Mouse (Mus musculus) thymus, adult 2 months (tissue): ENCODE data around the gene Bphl.

Experiments
- CTCF ChIP-seq: fragments of 200-500 bp; IDR thresholded peaks from 2 replicates; pipeline ENCODE4 v1.5.1; 2012; ENCODE audit warnings: mild to moderate bottlenecking, control low read depth, low read length, moderate library complexity, borderline replicate concordance; ENCODE audit not compliant: control insufficient read depth, poor library complexity, insufficient read depth; ENCODE audit errors: extremely low read depth
- POLR2A ChIP-seq: fragments of 200-500 bp; IDR thresholded peaks from 2 replicates; pipeline ENCODE4 v1.6.1; 2012; ENCODE audit warnings: mild to moderate bottlenecking, low read length, control low read depth, moderate library complexity; ENCODE audit not compliant: control insufficient read depth, poor library complexity, insufficient read depth; ENCODE audit errors: extremely low read depth

DNA sequence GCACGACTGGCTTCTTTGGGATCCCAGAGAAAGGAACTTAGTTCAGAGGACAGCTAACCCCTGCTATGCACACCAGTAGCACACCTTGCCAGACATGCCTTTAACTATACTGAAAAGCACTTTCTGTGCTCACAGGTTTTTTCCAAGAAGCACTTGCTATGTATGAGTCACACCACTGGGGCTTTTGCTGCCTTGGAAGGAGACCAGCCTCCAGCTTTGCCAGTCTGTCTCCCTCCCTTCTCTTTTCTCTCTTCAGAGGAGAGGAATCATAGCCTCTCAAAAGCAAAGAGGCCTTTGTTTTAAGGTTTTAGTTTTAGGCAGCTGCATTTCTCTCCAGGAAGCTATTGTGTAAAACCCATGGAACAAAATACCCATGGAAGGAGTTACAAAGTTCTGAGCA is 29.0 kb downstream of the Bphl start:
- TF ChIP-seq POLR2A (no peak), CTCF (no peak)
